Mouse (Mus musculus) forebrain, embryonic 12.5 days (tissue): ENCODE data around the gene Etnk1. TPM values are rescaled to one million over a fixed set of nuclear protein-coding genes. Genes with fewer than 3 reads are reported as not detected.
"Not testable (repeated sequence)": the region's sequence is repeated elsewhere in the genome, so short reads cannot be mapped to it uniquely, and the experiment has no call there.

Experiments used
- ATAC-seq: fragments of 200-750 bp; cut with Nextera tagmentation; 2 replicates; pipeline ENCODE4 v1.8.0; 2017; ENCODE audit warnings: moderate TSS enrichment; ENCODE audit not compliant: low FRiP score
- H3K27ac ChIP-seq: fragments of 300-500 bp; sonication (generic); 2 replicates; pipeline ENCODE4 v1.5.1; 2016; ENCODE audit warnings: mild to moderate bottlenecking
- H3K27me3 ChIP-seq: fragments of 300-500 bp; sonication (generic); 2 replicates; pipeline ENCODE4 v1.6.1; 2016; ENCODE audit warnings: mild to moderate bottlenecking
- H3K36me3 ChIP-seq: fragments of 300-500 bp; sonication (generic); replicated peaks from 2 replicates; pipeline ENCODE4 v1.6.1; 2016; ENCODE audit warnings: mild to moderate bottlenecking
- H3K4me1 ChIP-seq: fragments of 300-500 bp; sonication (generic); 2 replicates; pipeline ENCODE4 v1.6.1; 2016
- H3K4me2 ChIP-seq: fragments of 300-500 bp; sonication (generic); 2 replicates; pipeline ENCODE4 v1.6.1; 2016; ENCODE audit warnings: mild to moderate bottlenecking, moderate library complexity
- H3K4me3 ChIP-seq: fragments of 300-500 bp; sonication (generic); replicated peaks from 2 replicates; pipeline ENCODE4 v1.5.1; 2016; ENCODE audit warnings: mild to moderate bottlenecking
- H3K9ac ChIP-seq: fragments of 300-500 bp; sonication (generic); 2 replicates; pipeline ENCODE4 v1.6.1; 2016; ENCODE audit warnings: mild to moderate bottlenecking
- H3K9me3 ChIP-seq: fragments of 300-500 bp; sonication (generic); 2 replicates; pipeline ENCODE4 v1.6.1; 2016
- WGBS: fragments of 180-500 bp; shearing (Covaris S2); methylation state at CpG from one replicate; pipeline ENCODE4 v1.1.7; 2016; 5-methylcytosine and 5-hydroxymethylcytosine counted together
- polyA plus RNA-seq: library from polyadenylated mRNA; unstranded; fragments of >200 nt; fragmentation: Nextera tagmentation; extraction: Ambion mirVana; gene quantifications from 2 replicates; pipeline ENCODE4 v1.2.1, GENCODE M21; 2016

Etnk1 gene
- polyA plus RNA-seq, 1 experiment from 2014 or later = 33.9 TPM

GRCm38 (mm10) chr6:143140884-143141283 is 26.1 kb upstream of the Etnk1 start:
- H3K36me3 ChIP-seq = no peaks in the 10 kb centered on the region
- no peak overlapping the region for H3K9ac ChIP-seq
- no peaks in the 10 kb centered on the region for H3K4me1 ChIP-seq
- no peak overlapping the region for H3K27ac ChIP-seq
- ATAC-seq = no peak
- no peak overlapping the region for H3K4me3 ChIP-seq
- no peak overlapping the region for H3K4me2 ChIP-seq
- no peaks in the 10 kb centered on the region for H3K9me3 ChIP-seq
- peaks cover 8% of the 10 kb centered on the region; the same call in 1 of the 2 replicates for H3K27me3 ChIP-seq
- 92% methylated on average over 9 of the region's 9 CpGs for WGBS

GRCm38 (mm10) chr6:143141624-143142592 is 25.1 kb upstream of the Etnk1 start:
- ATAC-seq, H3K4me3 ChIP-seq, H3K27me3 ChIP-seq, H3K27ac ChIP-seq, H3K9ac ChIP-seq, H3K4me2 ChIP-seq, H3K4me1 ChIP-seq, H3K36me3 ChIP-seq, H3K9me3 ChIP-seq: not testable (repeated sequence)
- 79% methylated on average over 10 of the region's 10 CpGs for WGBS

GRCm38 (mm10) chr6:143142861-143143260 is 24.2 kb upstream of the Etnk1 start:
- H3K4me3 ChIP-seq = no peak overlapping the region
- H3K4me2 ChIP-seq = no peak overlapping the region
- no peak overlapping the region for H3K27ac ChIP-seq
- no peaks in the 10 kb centered on the region for H3K36me3 ChIP-seq
- H3K27me3 ChIP-seq = peaks cover 6% of the 10 kb centered on the region; the same call in 1 of the 2 replicates
- WGBS = 97% methylated on average over 4 of the region's 4 CpGs
- no peaks in the 10 kb centered on the region for H3K4me1 ChIP-seq
- no peak for ATAC-seq
- no peaks in the 10 kb centered on the region for H3K9me3 ChIP-seq
- H3K9ac ChIP-seq = no peak overlapping the region

GRCm38 (mm10) chr6:143143321-143143720 is 23.7 kb upstream of the Etnk1 start:
- H3K27me3 ChIP-seq = peaks cover 6% of the 10 kb centered on the region; the same call in 1 of the 2 replicates
- H3K4me1 ChIP-seq = no peaks in the 10 kb centered on the region
- no peak overlapping the region for H3K9ac ChIP-seq
- 86% methylated on average over 9 of the region's 9 CpGs for WGBS
- peak overlapping the region; percentile 61 for H3K4me2 ChIP-seq
- no peak for ATAC-seq
- no peaks in the 10 kb centered on the region for H3K9me3 ChIP-seq
- H3K27ac ChIP-seq = no peak overlapping the region
- peak overlapping the region; percentile 35; the same call in 1 of the 2 replicates for H3K4me3 ChIP-seq
- no peaks in the 10 kb centered on the region for H3K36me3 ChIP-seq

- Histone ChIP-seq H3K36me3 (no peaks in the 10 kb centered on the region), H3K9ac (peak overlapping the region; percentile 54), H3K27me3 (peaks cover 6% of the 10 kb centered on the region; the same call in 1 of the 2 replicates), H3K27ac (no peak overlapping the region), H3K4me3 (peak overlapping the region; percentile 35), H3K4me2 (peak overlapping the region; percentile 61), H3K9me3 (no peaks in the 10 kb centered on the region), H3K4me1 (no peaks in the 10 kb centered on the region)
- ATAC-seq = no peak
- WGBS = 15% methylated on average over 19 of the region's 19 CpGs
Measured at GRCm38 (mm10) chr6:143143775-143144273, 23.2 kb upstream of the Etnk1 start.

GRCm38 (mm10) chr6:143144556-143144955 is 22.5 kb upstream of the Etnk1 start:
- H3K4me1 ChIP-seq = no peaks in the 10 kb centered on the region
- no peaks in the 10 kb centered on the region for H3K36me3 ChIP-seq
- H3K9me3 ChIP-seq = no peaks in the 10 kb centered on the region
- no peak overlapping the region for H3K4me3 ChIP-seq
- no peak overlapping the region for H3K27ac ChIP-seq
- H3K4me2 ChIP-seq = no peak overlapping the region
- H3K27me3 ChIP-seq = peaks cover 6% of the 10 kb centered on the region; the same call in 1 of the 2 replicates
- WGBS = 86% methylated on average over 2 of the region's 2 CpGs
- no peak for ATAC-seq
- no peak overlapping the region for H3K9ac ChIP-seq

GRCm38 (mm10) chr6:143145051-143145450 is 22.0 kb upstream of the Etnk1 start:
- Histone ChIP-seq H3K9ac (no peak overlapping the region), H3K36me3 (no peaks in the 10 kb centered on the region), H3K4me1 (no peaks in the 10 kb centered on the region), H3K27ac (no peak overlapping the region), H3K27me3 (peaks cover 6% of the 10 kb centered on the region; the same call in 1 of the 2 replicates), H3K4me3 (no peak overlapping the region), H3K9me3 (no peaks in the 10 kb centered on the region), H3K4me2 (no peak overlapping the region)
- ATAC-seq = no peak
- 77% methylated on average over 7 of the region's 7 CpGs for WGBS

GRCm38 (mm10) chr6:143146756-143147155 is 20.3 kb upstream of the Etnk1 start:
- H3K4me3 ChIP-seq = no peak overlapping the region
- H3K9me3 ChIP-seq = no peaks in the 10 kb centered on the region
- H3K27me3 ChIP-seq = peaks cover 6% of the 10 kb centered on the region; the same call in 1 of the 2 replicates
- H3K9ac ChIP-seq = no peak overlapping the region
- H3K4me1 ChIP-seq = no peaks in the 10 kb centered on the region
- H3K27ac ChIP-seq = no peak overlapping the region
- no peaks in the 10 kb centered on the region for H3K36me3 ChIP-seq
- H3K4me2 ChIP-seq = no peak overlapping the region
- WGBS = 57% methylated on average over 8 of the region's 8 CpGs
- no peak for ATAC-seq

GRCm38 (mm10) chr6:143148868-143149267 is 18.2 kb upstream of the Etnk1 start:
- Histone ChIP-seq H3K4me2 (no peak overlapping the region), H3K36me3 (no peaks in the 10 kb centered on the region)
- ATAC-seq = no peak

GRCm38 (mm10) chr6:143149766-143150291 is 17.2 kb upstream of the Etnk1 start:
- Histone ChIP-seq H3K9ac (no peak overlapping the region), H3K36me3 (no peaks in the 10 kb centered on the region), H3K4me2 (no peak overlapping the region), H3K27ac (no peak overlapping the region), H3K9me3 (no peaks in the 10 kb centered on the region), H3K27me3 (peaks cover 10% of the 10 kb centered on the region; the same call in 1 of the 2 replicates), H3K4me1 (0 out of 2 replicates have a peak, but pooled peaks cover 8% of the 10 kb centered on the region), H3K4me3 (no peak overlapping the region)
- no peak for ATAC-seq
- WGBS = 63% methylated on average over 5 of the region's 5 CpGs

More at GRCm38 (mm10) chr6:143148868-143149267, 18.2 kb upstream of the Etnk1 start:
- no peaks in the 10 kb centered on the region for H3K9me3 ChIP-seq
- no peak overlapping the region for H3K27ac ChIP-seq
- H3K27me3 ChIP-seq = peaks cover 9% of the 10 kb centered on the region; the same call in 1 of the 2 replicates
- 0 out of 2 replicates have a peak, but pooled peaks cover 8% of the 10 kb centered on the region for H3K4me1 ChIP-seq
- no peak overlapping the region for H3K4me3 ChIP-seq
- no peak overlapping the region for H3K9ac ChIP-seq

- not testable (repeated sequence) for H3K4me1 ChIP-seq, H3K9ac ChIP-seq, H3K4me2 ChIP-seq, H3K4me3 ChIP-seq, H3K36me3 ChIP-seq, ATAC-seq, H3K27ac ChIP-seq, H3K9me3 ChIP-seq
- WGBS = 83% methylated on average over 10 of the region's 10 CpGs
- peaks cover 14% of the 10 kb centered on the region; the same call in 1 of the 2 replicates for H3K27me3 ChIP-seq
Measured at GRCm38 (mm10) chr6:143151081-143151995, 15.7 kb upstream of the Etnk1 start.
